Mouse (Mus musculus) cerebellum, adult 2 months (tissue): ENCODE measurements around the gene Trim24.

ENCODE experiments used
- CTCF ChIP-seq: fragments of 200-500 bp; IDR thresholded peaks from 2 replicates; pipeline ENCODE4 v1.5.1; 2011; ENCODE audit warnings: low read depth, mild to moderate bottlenecking, control low read depth, low read length, moderate library complexity, borderline replicate concordance; ENCODE audit not compliant: insufficient read depth
- POLR2A ChIP-seq: fragments of 200-500 bp; IDR thresholded peaks from 2 replicates; pipeline ENCODE4 v1.6.1; 2011; ENCODE audit warnings: low read length, control low read depth, borderline replicate concordance; ENCODE audit not compliant: insufficient read depth

DNA sequence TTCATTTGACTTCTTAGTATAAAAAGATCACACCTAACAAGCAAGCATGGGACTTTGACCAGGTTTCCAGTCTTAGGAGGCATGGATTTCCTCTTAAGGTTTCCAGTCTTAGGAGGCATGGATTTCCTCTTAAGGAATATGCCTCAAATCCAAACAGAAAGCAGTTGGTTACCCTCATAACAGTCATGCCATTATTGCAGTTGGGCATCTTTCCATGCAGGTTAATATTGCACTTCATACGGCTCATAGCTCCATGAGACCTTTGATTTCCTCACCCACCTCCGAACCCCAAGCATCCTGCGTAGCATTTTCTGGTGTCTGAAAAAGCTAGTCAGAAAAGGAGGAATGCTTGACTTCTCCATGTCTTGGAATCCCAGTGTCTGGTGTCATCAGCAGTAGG, 10.0 kb downstream of the Trim24 start:
- no peak for TF ChIP-seq CTCF
- no peak for TF ChIP-seq POLR2A
